Mouse (Mus musculus) midbrain, embryonic 10.5 days (tissue): ENCODE data around the gene Negr1. TPM values are rescaled to one million over a fixed set of nuclear protein-coding genes. Genes with fewer than 3 reads are reported as not detected.
A peak's percentile ranks its signal among the peaks of the same experiment; 100 is the strongest.

ENCODE experiments used
- DNase-seq: peaks from one replicate; pipeline ENCODE4 v3.0.0-alpha.2; 2017; ENCODE audit warnings: low spot score
- H3K27ac ChIP-seq: fragments of 300-500 bp; sonication (generic); replicated peaks from 2 replicates; pipeline ENCODE4 v1.5.1; 2016; ENCODE audit warnings: mild to moderate bottlenecking
- H3K27me3 ChIP-seq: fragments of 300-500 bp; sonication (generic); 2 replicates; pipeline ENCODE4 v1.6.1; 2016; ENCODE audit warnings: low read depth, mild to moderate bottlenecking; ENCODE audit not compliant: poor library complexity, severe bottlenecking
- H3K36me3 ChIP-seq: fragments of 300-500 bp; sonication (generic); 2 replicates; pipeline ENCODE4 v1.6.1; 2016; ENCODE audit warnings: mild to moderate bottlenecking, moderate library complexity
- H3K4me1 ChIP-seq: fragments of 300-500 bp; sonication (generic); 2 replicates; pipeline ENCODE4 v1.6.1; 2016
- H3K4me3 ChIP-seq: fragments of 300-500 bp; sonication (generic); 2 replicates; pipeline ENCODE4 v1.5.1; 2016; ENCODE audit warnings: mild to moderate bottlenecking, moderate library complexity
- H3K9me3 ChIP-seq: fragments of 300-500 bp; sonication (generic); replicated peaks from 2 replicates; pipeline ENCODE4 v1.6.1; 2016; ENCODE audit warnings: mild to moderate bottlenecking
- WGBS: fragments of 180-500 bp; shearing (Covaris S2); methylation state at CpG from one replicate; pipeline ENCODE4 v1.1.7; 2016; 5-methylcytosine and 5-hydroxymethylcytosine counted together
- polyA plus RNA-seq: library from polyadenylated mRNA; unstranded; fragments of >200 nt; fragmentation: Nextera tagmentation; extraction: Ambion mirVana; gene quantifications from 2 replicates; pipeline ENCODE4 v1.2.1, GENCODE M21; 2016

Negr1 gene
- polyA plus RNA-seq, 1 experiment from 2014 or later, result 2.0 TPM

GRCm38 (mm10) chr3:156591125-156591524 is 29.5 kb downstream of the Negr1 start:
- Histone ChIP-seq H3K27ac (no peak overlapping the region), H3K9me3 (no peaks in the 10 kb centered on the region), H3K36me3 (no peaks in the 10 kb centered on the region), H3K27me3 (no peaks in the 10 kb centered on the region), H3K4me1 (0 out of 2 replicates have a peak, but pooled peaks cover 4% of the 10 kb centered on the region), H3K4me3 (no peak overlapping the region)
- WGBS, result 86% methylated on average over 2 of the region's 2 CpGs
- no peak for DNase-seq

DNA sequence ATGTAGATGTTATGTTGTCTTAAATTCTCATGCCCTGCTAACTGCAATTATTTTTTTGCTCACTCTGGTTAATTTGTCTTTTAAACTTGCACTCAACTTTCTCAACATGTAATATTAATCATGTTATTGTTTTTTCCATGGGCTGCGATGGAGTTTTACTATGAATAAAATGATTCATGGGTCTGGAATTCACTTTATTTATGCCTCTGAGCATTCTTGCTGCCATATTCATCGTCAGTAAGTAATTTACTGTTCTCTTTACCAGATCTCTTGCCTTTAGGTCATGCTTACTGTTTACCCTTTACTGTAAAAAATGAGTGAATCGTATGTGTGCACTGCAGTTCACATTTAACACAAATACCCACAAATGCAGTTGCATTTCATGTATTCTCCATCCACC is 45.3 kb downstream of the Negr1 start:
- no peaks in the 10 kb centered on the region for H3K36me3 ChIP-seq
- no peaks in the 10 kb centered on the region for H3K4me1 ChIP-seq
- H3K9me3 ChIP-seq, result no peaks in the 10 kb centered on the region
- H3K4me3 ChIP-seq, result no peak overlapping the region
- H3K27ac ChIP-seq, result no peak overlapping the region
- no peaks in the 10 kb centered on the region for H3K27me3 ChIP-seq
- DNase-seq, result no peak
- 90% methylated on average over 3 of the region's 3 CpGs for WGBS

DNA sequence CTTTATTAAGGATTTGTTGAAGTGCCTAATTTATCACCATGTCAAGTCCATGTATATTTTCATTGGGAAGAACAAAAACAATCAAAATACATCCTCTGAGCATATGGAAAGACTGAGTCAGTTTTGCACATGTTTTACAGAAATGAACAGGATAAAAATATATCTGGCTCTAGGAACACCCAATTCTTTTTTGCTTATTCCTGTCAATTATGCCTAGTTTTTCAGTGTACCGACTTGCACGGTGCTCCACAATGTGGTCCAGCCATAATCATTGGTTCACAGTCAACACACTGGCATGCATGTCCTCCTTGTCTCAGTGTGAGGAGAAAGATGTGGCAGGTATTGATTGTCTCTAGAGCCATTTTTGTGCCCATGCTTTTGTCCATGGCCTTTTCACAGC is 58.3 kb downstream of the Negr1 start:
- DNase-seq, result no peak
- Histone ChIP-seq H3K4me3 (no peak overlapping the region), H3K27me3 (no peaks in the 10 kb centered on the region), H3K4me1 (no peaks in the 10 kb centered on the region), H3K27ac (no peak overlapping the region), H3K36me3 (no peaks in the 10 kb centered on the region), H3K9me3 (no peaks in the 10 kb centered on the region)
- WGBS, result 100% methylated on average over 2 of the region's 2 CpGs

- WGBS, result 75% methylated on average over 2 of the region's 2 CpGs
- Histone ChIP-seq H3K27me3 (no peaks in the 10 kb centered on the region), H3K36me3 (no peaks in the 10 kb centered on the region), H3K4me1 (peaks cover 8% of the 10 kb centered on the region), H3K4me3 (no peak overlapping the region), H3K27ac (no peak overlapping the region), H3K9me3 (no peaks in the 10 kb centered on the region)
- no peak for DNase-seq
Observed at GRCm38 (mm10) chr3:156628594-156628993, 67.0 kb downstream of the Negr1 start.

GRCm38 (mm10) chr3:156632942-156633341 is 71.3 kb downstream of the Negr1 start:
- Histone ChIP-seq H3K9me3 (no peaks in the 10 kb centered on the region), H3K4me1 (no peaks in the 10 kb centered on the region), H3K27me3 (no peaks in the 10 kb centered on the region), H3K27ac (no peak overlapping the region), H3K4me3 (no peak overlapping the region), H3K36me3 (no peaks in the 10 kb centered on the region)
- 59% methylated on average over 3 of the region's 3 CpGs for WGBS
- DNase-seq, result no peak

GRCm38 (mm10) chr3:156639382-156639781 is 77.8 kb downstream of the Negr1 start:
- no peaks in the 10 kb centered on the region for H3K27me3 ChIP-seq
- no peaks in the 10 kb centered on the region for H3K4me1 ChIP-seq
- no peaks in the 10 kb centered on the region for H3K36me3 ChIP-seq
- 89% methylated on average over 3 of the region's 3 CpGs for WGBS
- no peaks in the 10 kb centered on the region for H3K9me3 ChIP-seq
- no peak overlapping the region for H3K27ac ChIP-seq
- DNase-seq, result no peak
- H3K4me3 ChIP-seq, result no peak overlapping the region

- H3K9me3 ChIP-seq, result no peaks in the 10 kb centered on the region
- no peak overlapping the region for H3K27ac ChIP-seq
- no peaks in the 10 kb centered on the region for H3K36me3 ChIP-seq
- no peaks in the 10 kb centered on the region for H3K4me1 ChIP-seq
- DNase-seq, result peak; percentile 25
- no peak overlapping the region for H3K4me3 ChIP-seq
- WGBS, result 89% methylated on average over 3 of the region's 3 CpGs
- no peaks in the 10 kb centered on the region for H3K27me3 ChIP-seq
Observed at GRCm38 (mm10) chr3:156643710-156644363, 82.2 kb downstream of the Negr1 start.

- Histone ChIP-seq H3K9me3 (no peaks in the 10 kb centered on the region), H3K36me3 (no peaks in the 10 kb centered on the region), H3K27ac (no peak overlapping the region), H3K4me1 (no peaks in the 10 kb centered on the region), H3K4me3 (no peak overlapping the region), H3K27me3 (no peaks in the 10 kb centered on the region)
- no peak for DNase-seq
- WGBS, result 85% methylated on average over 3 of the region's 3 CpGs
Observed at GRCm38 (mm10) chr3:156648378-156648777, 86.8 kb downstream of the Negr1 start.

GRCm38 (mm10) chr3:156662553-156662952 is 101.0 kb downstream of the Negr1 start:
- DNase-seq, result no peak
- no peaks in the 10 kb centered on the region for H3K4me1 ChIP-seq
- H3K27ac ChIP-seq, result no peak overlapping the region
- H3K27me3 ChIP-seq, result no peaks in the 10 kb centered on the region
- 92% methylated on average over 2 of the region's 2 CpGs for WGBS
- no peaks in the 10 kb centered on the region for H3K9me3 ChIP-seq
- no peak overlapping the region for H3K4me3 ChIP-seq
- H3K36me3 ChIP-seq, result no peaks in the 10 kb centered on the region

GRCm38 (mm10) chr3:156672560-156672959 is 111.0 kb downstream of the Negr1 start:
- H3K27ac ChIP-seq, result no peak overlapping the region
- 81% methylated on average over 3 of the region's 3 CpGs for WGBS

DNA sequence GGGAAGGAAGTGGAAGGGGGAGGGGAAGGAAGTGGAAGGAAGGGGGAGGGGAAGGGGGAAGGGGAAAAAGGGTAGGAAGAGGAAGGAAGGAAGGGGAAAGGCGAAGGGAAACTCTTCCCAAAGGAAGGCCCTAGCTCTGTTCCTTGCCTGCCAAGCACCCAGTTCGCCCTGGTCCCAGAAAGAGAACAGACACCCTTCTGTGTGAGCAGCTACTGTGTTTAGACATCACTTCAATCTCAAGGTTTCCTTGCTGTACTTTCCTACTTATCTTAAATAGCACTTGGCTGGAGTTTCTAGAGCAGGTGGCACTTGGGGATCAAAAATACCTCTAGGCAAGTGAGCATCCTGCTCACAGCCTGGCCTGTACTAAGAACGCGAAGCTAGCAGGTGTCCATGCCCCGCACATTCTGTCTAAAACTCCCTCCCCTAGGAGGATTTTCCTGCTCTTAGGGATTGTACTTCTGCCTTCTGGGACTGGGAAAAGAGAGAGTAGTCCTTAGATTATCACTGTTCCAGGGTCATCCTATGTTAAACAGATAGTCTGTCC is 128.5 kb downstream of the Negr1 start:
- no peak overlapping the region for H3K4me3 ChIP-seq
- H3K36me3 ChIP-seq, result no peaks in the 10 kb centered on the region
- no peak for DNase-seq
- no peaks in the 10 kb centered on the region for H3K4me1 ChIP-seq
- no peaks in the 10 kb centered on the region for H3K27me3 ChIP-seq
- H3K9me3 ChIP-seq, result no peaks in the 10 kb centered on the region
- no peak overlapping the region for H3K27ac ChIP-seq
- WGBS, result 92% methylated on average over 5 of the region's 5 CpGs

More at GRCm38 (mm10) chr3:156672560-156672959, 111.0 kb downstream of the Negr1 start:
- Histone ChIP-seq H3K27me3 (no peaks in the 10 kb centered on the region), H3K4me3 (no peak overlapping the region), H3K4me1 (no peaks in the 10 kb centered on the region), H3K36me3 (no peaks in the 10 kb centered on the region), H3K9me3 (no peaks in the 10 kb centered on the region)
- DNase-seq, result no peak

DNA sequence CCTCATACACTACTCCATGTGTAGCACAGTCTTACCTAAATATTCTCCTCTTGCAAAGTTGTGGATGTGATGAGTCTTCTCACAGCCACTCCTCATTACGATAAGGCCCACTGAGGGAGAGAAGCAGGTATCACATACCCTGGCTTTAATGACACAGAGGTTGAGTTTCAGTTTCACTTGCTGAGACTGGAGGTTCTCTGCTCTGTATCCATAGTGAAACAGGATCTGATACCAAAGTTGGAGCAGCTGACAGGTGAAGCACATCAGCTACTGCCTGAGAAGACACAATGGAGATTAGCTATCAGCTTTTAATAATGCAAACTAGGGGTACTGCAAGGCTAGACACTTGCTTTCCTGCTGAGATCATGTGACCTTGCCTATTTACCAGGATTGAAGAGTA is 137.1 kb downstream of the Negr1 start:
- Histone ChIP-seq H3K4me3 (no peak overlapping the region), H3K9me3 (no peaks in the 10 kb centered on the region)
- 90% methylated on average over 1 of the region's 1 CpGs for WGBS

DNA sequence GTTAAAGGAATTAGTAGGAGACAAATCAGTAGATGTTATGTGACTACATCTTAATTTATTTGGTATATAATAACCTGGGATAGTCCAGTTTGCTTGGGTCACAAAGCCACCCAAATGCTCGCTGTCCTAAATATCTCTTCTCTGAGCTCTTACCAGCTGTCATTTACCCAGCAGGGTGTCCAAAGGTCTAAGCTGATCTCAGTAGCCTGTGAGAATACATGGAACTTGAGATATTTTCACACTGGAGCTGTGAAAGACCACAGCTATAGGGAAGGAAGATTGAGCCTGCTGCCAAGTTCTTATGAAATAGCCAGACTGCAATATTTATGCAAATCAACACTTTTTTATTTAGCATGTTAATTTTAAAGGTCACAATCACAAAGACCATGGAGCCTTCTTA is 141.6 kb downstream of the Negr1 start:
- DNase-seq, result no peak
- H3K4me1 ChIP-seq, result no peaks in the 10 kb centered on the region
- no peak overlapping the region for H3K27ac ChIP-seq
- no peak overlapping the region for H3K4me3 ChIP-seq
- no peaks in the 10 kb centered on the region for H3K27me3 ChIP-seq
- H3K36me3 ChIP-seq, result no peaks in the 10 kb centered on the region
- 74% methylated on average over 1 of the region's 1 CpGs for WGBS
- no peaks in the 10 kb centered on the region for H3K9me3 ChIP-seq

More for the DNA sequence above, 137.1 kb downstream of the Negr1 start:
- Histone ChIP-seq H3K27me3 (no peaks in the 10 kb centered on the region), H3K36me3 (no peaks in the 10 kb centered on the region), H3K27ac (no peak overlapping the region), H3K4me1 (no peaks in the 10 kb centered on the region)
- no peak for DNase-seq
